20 mouse cellular contexts compared by ENCODE assay signal in the genomic region with DNA sequence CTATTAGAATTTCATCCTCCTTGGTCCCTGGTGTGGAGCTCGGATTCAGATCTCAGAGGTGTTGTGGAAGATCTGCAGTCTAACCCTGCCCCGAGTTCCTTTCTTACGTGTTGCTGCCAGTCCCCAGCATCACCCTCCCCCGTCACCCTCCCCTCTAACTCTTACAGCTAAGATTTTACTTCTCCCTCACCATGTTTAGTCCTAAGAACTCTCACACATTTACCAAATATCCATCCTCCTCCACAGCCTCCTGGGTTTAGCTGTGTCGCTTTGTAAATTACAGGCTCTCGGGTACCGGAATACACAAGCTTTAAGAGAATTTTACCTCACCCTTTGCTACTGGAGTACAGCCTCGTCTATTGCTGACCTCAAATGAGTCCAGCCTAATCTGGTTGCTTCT.
DNase-seq lines count a peak whose midpoint lies in the region; ATAC-seq lines count a peak whose summit lies in the region.
"Had no signal": no experiment of that assay in that cellular context is flagged by ENCODE, and none has a peak within 500 bp of the region (broad histone marks: within the 10 kb centered on the region; RNA-seq: fewer than 3 reads in every experiment).

No protein-coding gene starts in this region.

- no peak overlapping the region for H3K4me3 ChIP-seq in heart, embryonic 10.5 days
- no peak overlapping the region for H3K4me3 ChIP-seq in kidney, embryonic 15.5 days (replicated peaks)
- no peak overlapping the region for H3K4me3 ChIP-seq in embryonic facial prominence, embryonic 13.5 days
- H3K4me3 ChIP-seq in limb, embryonic 12.5 days (replicated peaks): no peak overlapping the region
- H3K4me3 ChIP-seq in neural tube, embryonic 15.5 days (replicated peaks): no peak overlapping the region
- H3K4me3 ChIP-seq: hindbrain, embryonic 13.5 days; intestine, embryonic 15.5 days had no signal

- peaks cover 8% of the 10 kb centered on the region; the same call in 1 of the 2 replicates for H3K36me3 ChIP-seq in heart, embryonic 10.5 days
- peaks cover 17% of the 10 kb centered on the region for H3K36me3 ChIP-seq in kidney, embryonic 15.5 days
- H3K36me3 ChIP-seq in embryonic facial prominence, embryonic 13.5 days: peaks cover 13% of the 10 kb centered on the region; the same call in 1 of the 2 replicates
- H3K36me3 ChIP-seq in limb, embryonic 12.5 days: peaks cover 14% of the 10 kb centered on the region; the same call in 1 of the 2 replicates
- no peaks in the 10 kb centered on the region for H3K36me3 ChIP-seq in neural tube, embryonic 15.5 days
- H3K36me3 ChIP-seq: intestine, embryonic 15.5 days had no signal

- no peak overlapping the region for H3K9ac ChIP-seq in kidney, embryonic 15.5 days
- H3K9ac ChIP-seq in embryonic facial prominence, embryonic 13.5 days: no peak overlapping the region
- no peak overlapping the region for H3K9ac ChIP-seq in limb, embryonic 12.5 days (replicated peaks)
- no peak overlapping the region for H3K9ac ChIP-seq in neural tube, embryonic 15.5 days (replicated peaks)
- H3K9ac ChIP-seq: hindbrain, embryonic 13.5 days; intestine, embryonic 15.5 days; liver, postnatal 0 days had no signal

- H3K27ac ChIP-seq in heart, embryonic 10.5 days: peak overlapping the region; percentile 29; the same call in 1 of the 2 replicates
- H3K27ac ChIP-seq in kidney, embryonic 15.5 days: peak overlapping the region; percentile 84; the same call in 1 of the 2 replicates
- peak overlapping the region; percentile 78; the same call in 1 of the 2 replicates for H3K27ac ChIP-seq in embryonic facial prominence, embryonic 13.5 days
- H3K27ac ChIP-seq in limb, embryonic 12.5 days: peak overlapping the region; percentile 89
- no peak overlapping the region for H3K27ac ChIP-seq in neural tube, embryonic 15.5 days (replicated peaks)
- H3K27ac ChIP-seq: hindbrain, embryonic 13.5 days; intestine, embryonic 15.5 days; stomach, postnatal 0 days had no signal

- no peak overlapping the region for H3K4me2 ChIP-seq in kidney, embryonic 15.5 days
- H3K4me2 ChIP-seq in embryonic facial prominence, embryonic 13.5 days: no peak overlapping the region
- no peak overlapping the region for H3K4me2 ChIP-seq in limb, embryonic 12.5 days
- no peak overlapping the region for H3K4me2 ChIP-seq in neural tube, embryonic 15.5 days
- H3K4me2 ChIP-seq: hindbrain, embryonic 13.5 days; intestine, embryonic 15.5 days had no signal

- DNase-seq in heart, embryonic 10.5 days (ENCODE audit: low spot score): no peak
- DNase-seq in heart, adult 18-20 months: no peak
- DNase-seq in kidney, postnatal 10 days: no peak
- DNase-seq in left cerebral cortex, postnatal 14 days (ENCODE audit: low spot score in 2 of 2): no peak
- DNase-seq: adrenal gland, postnatal 25 days; cerebellum, adult 9-10 months; kidney, postnatal 4 days; liver; liver, postnatal 0 days; lung, postnatal 14 days; thymus, postnatal 25 days had no signal

- intact Hi-C loops in left cerebral cortex, postnatal 14 days (cut with DNase I): no loop called here

- ATAC-seq in kidney, embryonic 15.5 days (replicated peaks; ENCODE audit: low FRiP score): no peak
- no peak for ATAC-seq in embryonic facial prominence, embryonic 13.5 days (ENCODE audit: insufficient number of reproducible peaks, insufficient read depth, low FRiP score, low TSS enrichment, low read depth)
- no peak for ATAC-seq in limb, embryonic 12.5 days (ENCODE audit: insufficient number of reproducible peaks, insufficient read depth, low FRiP score, low TSS enrichment, low read depth)
- no peak for ATAC-seq in neural tube, embryonic 15.5 days (ENCODE audit: low FRiP score)
- ATAC-seq: activated CD4-positive, CD25-positive, alpha-beta regulatory T cell, adult 4 months; liver, postnatal 0 days; Patski had no signal

- H3K9me3 ChIP-seq in heart, embryonic 10.5 days: peaks cover 3% of the 10 kb centered on the region
- peaks cover 4% of the 10 kb centered on the region for H3K9me3 ChIP-seq in kidney, embryonic 15.5 days (replicated peaks)
- peaks cover 4% of the 10 kb centered on the region; the same call in 1 of the 2 replicates for H3K9me3 ChIP-seq in embryonic facial prominence, embryonic 13.5 days
- H3K9me3 ChIP-seq in limb, embryonic 12.5 days: peaks cover 9% of the 10 kb centered on the region; the same call in 1 of the 2 replicates
- H3K9me3 ChIP-seq in neural tube, embryonic 15.5 days (replicated peaks): no peaks in the 10 kb centered on the region
- H3K9me3 ChIP-seq: intestine, embryonic 15.5 days had no signal

- H3K27me3 ChIP-seq in heart, embryonic 10.5 days (ENCODE audit: insufficient read depth, poor library complexity, severe bottlenecking): no peaks in the 10 kb centered on the region
- no peaks in the 10 kb centered on the region for H3K27me3 ChIP-seq in kidney, embryonic 15.5 days
- H3K27me3 ChIP-seq in embryonic facial prominence, embryonic 13.5 days: no peaks in the 10 kb centered on the region
- H3K27me3 ChIP-seq in limb, embryonic 12.5 days: no peaks in the 10 kb centered on the region
- H3K27me3 ChIP-seq in neural tube, embryonic 15.5 days (replicated peaks): no peaks in the 10 kb centered on the region
- H3K27me3 ChIP-seq: hindbrain, embryonic 13.5 days; intestine, embryonic 15.5 days; Patski had no signal

- H3K4me1 ChIP-seq in heart, embryonic 10.5 days: peaks cover 39% of the 10 kb centered on the region
- H3K4me1 ChIP-seq in kidney, embryonic 15.5 days: peaks cover 47% of the 10 kb centered on the region
- peaks cover 45% of the 10 kb centered on the region for H3K4me1 ChIP-seq in embryonic facial prominence, embryonic 13.5 days
- peaks cover 56% of the 10 kb centered on the region for H3K4me1 ChIP-seq in limb, embryonic 12.5 days (replicated peaks)
- H3K4me1 ChIP-seq in neural tube, embryonic 15.5 days: peaks cover 24% of the 10 kb centered on the region

- WGBS in heart, embryonic 10.5 days: 66% methylated on average over 8 of the region's 8 CpGs
- 60% methylated on average over 8 of the region's 8 CpGs for WGBS in kidney, embryonic 15.5 days
- 67% methylated on average over 8 of the region's 8 CpGs for WGBS in embryonic facial prominence, embryonic 13.5 days
- WGBS in limb, embryonic 12.5 days: 60% methylated on average over 8 of the region's 8 CpGs
- WGBS in neural tube, embryonic 15.5 days: 80% methylated on average over 8 of the region's 8 CpGs
